Mouse (Mus musculus) cerebellum, adult 2 months (tissue): ENCODE results near the gene N4bp2l1. TPM values are rescaled to one million over a fixed set of nuclear protein-coding genes. Genes with fewer than 3 reads are reported as not detected.

Experiments
- DNase-seq, 2 experiments: peaks; one replicate each; pipeline ENCODE4 v3.0.0; 2021
- H3K27ac ChIP-seq: fragments of 200-500 bp; 2 replicates; pipeline ENCODE4 v1.5.1; 2012; ENCODE audit warnings: low read length, control low read depth, inconsistent platforms; ENCODE audit not compliant: insufficient read depth
- H3K27me3 ChIP-seq: fragments of 200-500 bp; 2 replicates; pipeline ENCODE4 v1.6.1; 2012; ENCODE audit warnings: inconsistent platforms, mild to moderate bottlenecking, low read length, moderate library complexity; ENCODE audit not compliant: control insufficient read depth, insufficient read depth
- H3K4me1 ChIP-seq: fragments of 200-500 bp; 2 replicates; pipeline ENCODE4 v1.6.1; 2011; ENCODE audit warnings: low read length; ENCODE audit not compliant: control insufficient read depth, insufficient read depth
- H3K4me3 ChIP-seq: fragments of 200-500 bp; replicated peaks from 2 replicates; pipeline ENCODE3; 2011; ENCODE audit warnings: mild to moderate bottlenecking, low read depth, low read length, control low read depth; ENCODE audit not compliant: insufficient read depth
- CTCF ChIP-seq: fragments of 200-500 bp; IDR thresholded peaks from 2 replicates; pipeline ENCODE4 v1.5.1; 2011; ENCODE audit warnings: low read depth, mild to moderate bottlenecking, control low read depth, low read length, moderate library complexity, borderline replicate concordance; ENCODE audit not compliant: insufficient read depth
- POLR2A ChIP-seq: fragments of 200-500 bp; IDR thresholded peaks from 2 replicates; pipeline ENCODE4 v1.6.1; 2011; ENCODE audit warnings: low read length, control low read depth, borderline replicate concordance; ENCODE audit not compliant: insufficient read depth
- WGBS: fragments of 180-500 bp; shearing (Covaris S2); methylation state at CpG from one replicate; pipeline ENCODE4 v1.1.7; 2018; 5-methylcytosine and 5-hydroxymethylcytosine counted together
- polyA plus RNA-seq: library from polyadenylated mRNA; depleted of rRNA; stranded (reverse); fragments of >200 nt; gene quantifications from 2 replicates; pipeline ENCODE4 v1.2.3, GENCODE M21; 2012

N4bp2l1 gene
- polyA plus RNA-seq, 1 experiment = 45.7 TPM

GRCm38 (mm10) chr5:150621592-150621991 lies 24.6 kb upstream of the N4bp2l1 start:
- WGBS = 91% methylated on average over 3 of the region's 3 CpGs
- no peak overlapping the region for H3K27ac ChIP-seq
- H3K4me1 ChIP-seq = no peaks in the 10 kb centered on the region
- no peak for TF ChIP-seq CTCF
- TF ChIP-seq POLR2A = no peak
- no peak for DNase-seq
- H3K4me3 ChIP-seq = no peak overlapping the region
- no peaks in the 10 kb centered on the region for H3K27me3 ChIP-seq

- no peak overlapping the region for H3K27ac ChIP-seq
- no peaks in the 10 kb centered on the region for H3K27me3 ChIP-seq
- H3K4me3 ChIP-seq = no peak overlapping the region
- WGBS = 86% methylated on average over 7 of the region's 7 CpGs
- H3K4me1 ChIP-seq = no peaks in the 10 kb centered on the region
- DNase-seq = no peak
- TF ChIP-seq CTCF = no peak
- TF ChIP-seq POLR2A = no peak
These were observed 23.7 kb upstream of the N4bp2l1 start for GRCm38 (mm10) chr5:150620588-150621135.

- no peak overlapping the region for H3K27ac ChIP-seq
- no peak overlapping the region for H3K4me3 ChIP-seq
- H3K27me3 ChIP-seq = no peaks in the 10 kb centered on the region
- no peaks in the 10 kb centered on the region for H3K4me1 ChIP-seq
- DNase-seq = no peak
- WGBS = 87% methylated on average over 10 of the region's 10 CpGs
- TF ChIP-seq POLR2A = no peak
- TF ChIP-seq CTCF = no peak
These were observed 21.8 kb upstream of the N4bp2l1 start for GRCm38 (mm10) chr5:150618599-150619355.

DNA sequence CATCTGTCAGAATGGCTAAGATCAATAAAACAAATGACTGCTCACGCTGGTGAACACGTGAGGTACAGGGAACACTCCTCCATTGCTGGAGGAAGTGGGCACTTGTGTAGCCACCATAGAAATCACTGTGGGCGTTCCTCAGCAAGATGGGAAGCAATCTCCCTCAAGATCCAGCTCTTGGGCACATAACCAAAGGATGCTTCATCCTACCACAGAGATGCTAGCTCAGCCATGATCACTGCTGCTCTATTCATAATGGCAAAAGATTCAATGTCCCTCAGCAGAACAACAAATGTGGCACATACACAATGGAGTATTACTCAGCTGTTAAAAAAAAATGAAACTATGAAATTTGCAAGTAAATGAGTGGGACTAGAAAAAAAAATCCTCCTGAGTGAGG lies 19.7 kb upstream of the N4bp2l1 start:
- no peak for DNase-seq
- Histone ChIP-seq H3K4me1 (no peaks in the 10 kb centered on the region), H3K4me3 (no peak overlapping the region), H3K27ac (no peak overlapping the region), H3K27me3 (no peaks in the 10 kb centered on the region)
- WGBS = 81% methylated on average over 3 of the region's 3 CpGs
- TF ChIP-seq CTCF = no peak
- no peak for TF ChIP-seq POLR2A

- TF ChIP-seq CTCF (no peak), POLR2A (no peak)
- H3K4me1 ChIP-seq = no peaks in the 10 kb centered on the region
- H3K27me3 ChIP-seq = no peaks in the 10 kb centered on the region
- WGBS = 98% methylated on average over 2 of the region's 2 CpGs
- no peak for DNase-seq
- no peak overlapping the region for H3K27ac ChIP-seq
- no peak overlapping the region for H3K4me3 ChIP-seq
These were observed 19.2 kb upstream of the N4bp2l1 start for GRCm38 (mm10) chr5:150616216-150616615.

DNA sequence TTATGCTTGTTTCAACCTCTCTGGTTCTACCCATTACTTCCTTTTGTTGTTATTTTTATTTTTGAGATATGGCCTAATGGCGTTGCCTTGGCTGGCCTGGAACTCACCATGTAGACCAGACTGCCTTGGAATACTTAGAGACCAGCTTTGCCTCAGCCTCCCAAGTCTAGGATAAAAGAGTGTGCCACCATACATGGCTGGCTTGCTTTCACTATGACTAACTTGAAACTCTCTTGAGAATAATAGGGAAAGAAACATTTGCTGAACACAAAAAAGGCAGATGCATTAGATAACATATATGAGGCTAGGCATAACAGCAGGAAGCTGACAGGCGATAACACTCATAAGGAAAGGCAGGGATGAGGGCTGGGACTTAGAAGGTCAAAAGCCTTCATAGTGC lies 17.1 kb upstream of the N4bp2l1 start:
- WGBS = 92% methylated on average over 2 of the region's 2 CpGs
- no peak for DNase-seq
- no peak for TF ChIP-seq POLR2A
- no peak for TF ChIP-seq CTCF
- Histone ChIP-seq H3K4me1 (no peaks in the 10 kb centered on the region), H3K27ac (no peak overlapping the region), H3K27me3 (no peaks in the 10 kb centered on the region), H3K4me3 (no peak overlapping the region)

DNA sequence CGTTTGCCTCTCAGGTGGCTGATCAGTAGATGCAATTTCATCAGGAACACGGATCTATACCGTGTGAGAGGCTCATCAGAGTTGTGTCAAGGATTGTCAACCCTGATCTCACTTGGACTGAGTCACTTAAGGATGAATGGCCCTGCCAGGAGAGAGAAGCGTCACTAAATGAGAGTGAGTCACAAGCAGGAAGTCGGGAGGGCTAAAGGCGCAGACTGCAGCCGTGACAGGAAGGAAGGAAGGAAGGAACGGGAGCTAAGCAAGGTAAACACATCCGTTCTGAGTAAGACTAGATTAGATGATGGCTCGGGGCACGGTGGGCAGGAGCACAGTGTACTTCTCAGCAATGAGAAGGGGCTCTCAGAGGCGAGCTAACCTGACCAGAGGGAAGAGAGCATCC lies 14.7 kb upstream of the N4bp2l1 start:
- no peak overlapping the region for H3K27ac ChIP-seq
- TF ChIP-seq POLR2A (no peak), CTCF (no peak)
- no peak overlapping the region for H3K4me3 ChIP-seq
- no peak for DNase-seq
- WGBS = 84% methylated on average over 12 of the region's 12 CpGs
- H3K27me3 ChIP-seq = no peaks in the 10 kb centered on the region
- no peaks in the 10 kb centered on the region for H3K4me1 ChIP-seq

DNA sequence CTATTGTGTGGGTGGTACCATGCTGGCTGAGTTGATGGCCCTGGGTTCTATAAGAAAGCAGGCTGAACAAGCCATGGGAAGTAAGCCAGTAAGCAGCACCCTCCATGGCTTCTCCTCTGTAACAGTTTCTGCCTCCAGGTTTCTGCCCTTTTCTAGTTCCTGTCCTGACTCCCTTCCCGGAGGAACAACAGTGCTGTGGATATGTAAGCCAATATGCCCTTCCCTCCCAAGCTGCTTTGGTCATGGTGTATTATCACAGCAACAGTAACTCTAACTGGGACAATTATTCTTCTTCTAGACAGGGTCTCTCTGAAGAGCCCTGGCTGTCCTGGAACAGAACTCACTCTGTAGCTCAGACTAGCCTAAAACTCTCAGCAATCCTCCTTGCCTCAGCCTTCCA lies 14.1 kb upstream of the N4bp2l1 start:
- TF ChIP-seq POLR2A = no peak
- WGBS = 61% methylated on average over 1 of the region's 1 CpGs

More for the DNA sequence above, 14.1 kb upstream of the N4bp2l1 start:
- no peaks in the 10 kb centered on the region for H3K4me1 ChIP-seq
- H3K4me3 ChIP-seq = no peak overlapping the region
- DNase-seq = no peak
- no peak overlapping the region for H3K27ac ChIP-seq
- H3K27me3 ChIP-seq = no peaks in the 10 kb centered on the region
